Mouse (Mus musculus) monocyte, adult 2 months (primary cell): Measurements from ENCODE around the gene Dhx29.
"Not testable (repeated sequence)": the region's sequence is repeated elsewhere in the genome, so short reads cannot be mapped to it uniquely, and the experiment has no call there.

Experiments used
- DNase-seq, 2 experiments: peaks; one replicate each; pipeline ENCODE4 v3.0.0; 2022; ENCODE audit warnings: low spot score in 2 of 2, low read depth in 1 of 2

The Dhx29 gene

GRCm38 (mm10) chr13:112986451-112986950, 59.2 kb downstream of the Dhx29 start:
- DNase-seq = no peak

- DNase-seq = peak in 1 of 2 experiments; percentile 62
Measured at GRCm38 (mm10) chr13:112987532-112987943, 60.3 kb downstream of the Dhx29 start, which contains the start of gene Ccno. Gene Ccno, plus strand, starts transcription at chr13:112987802.

- no peak for DNase-seq
Measured at GRCm38 (mm10) chr13:112987991-112988390, 60.7 kb downstream of the Dhx29 start.

GRCm38 (mm10) chr13:112988866-112989265, 61.6 kb downstream of the Dhx29 start:
- no peak for DNase-seq

GRCm38 (mm10) chr13:112989541-112989940, 62.3 kb downstream of the Dhx29 start:
- DNase-seq = no peak

- DNase-seq = no peak
Measured at GRCm38 (mm10) chr13:112990346-112990745, 63.1 kb downstream of the Dhx29 start.

- no peak for DNase-seq
Measured at GRCm38 (mm10) chr13:112993531-112994152, 66.4 kb downstream of the Dhx29 start, which contains the start of gene Mcidas. Gene Mcidas, plus strand, starts transcription at chr13:112993845.

- DNase-seq = no peak
Measured at GRCm38 (mm10) chr13:112994191-112994590, 66.9 kb downstream of the Dhx29 start.

- DNase-seq = no peak
Measured at GRCm38 (mm10) chr13:112996407-112996806, 69.2 kb downstream of the Dhx29 start.

- no peak for DNase-seq
Measured at GRCm38 (mm10) chr13:112997369-112997768, 70.1 kb downstream of the Dhx29 start.

GRCm38 (mm10) chr13:112998427-112999201, 71.4 kb downstream of the Dhx29 start:
- no peak for DNase-seq

GRCm38 (mm10) chr13:113000090-113000489, 72.8 kb downstream of the Dhx29 start:
- DNase-seq = no peak

- DNase-seq = no peak
Measured at GRCm38 (mm10) chr13:113000576-113001318, 73.5 kb downstream of the Dhx29 start.

GRCm38 (mm10) chr13:113012683-113013082, 85.4 kb downstream of the Dhx29 start:
- DNase-seq = no peak

- DNase-seq = not testable (repeated sequence)
Measured at GRCm38 (mm10) chr13:113013174-113013953, 86.1 kb downstream of the Dhx29 start.
